Mouse (Mus musculus) lung, postnatal 25 days (tissue): ENCODE results near the gene Tmem11.
A peak's percentile ranks its signal among the peaks of the same experiment; 100 is the strongest.
"Not testable (repeated sequence)": the region's sequence is repeated elsewhere in the genome, so short reads cannot be mapped to it uniquely, and the experiment has no call there.

Experiments used
- DNase-seq: peaks from one replicate; pipeline ENCODE4 v3.0.0; 2022; ENCODE audit warnings: low spot score

Tmem11 gene

DNA sequence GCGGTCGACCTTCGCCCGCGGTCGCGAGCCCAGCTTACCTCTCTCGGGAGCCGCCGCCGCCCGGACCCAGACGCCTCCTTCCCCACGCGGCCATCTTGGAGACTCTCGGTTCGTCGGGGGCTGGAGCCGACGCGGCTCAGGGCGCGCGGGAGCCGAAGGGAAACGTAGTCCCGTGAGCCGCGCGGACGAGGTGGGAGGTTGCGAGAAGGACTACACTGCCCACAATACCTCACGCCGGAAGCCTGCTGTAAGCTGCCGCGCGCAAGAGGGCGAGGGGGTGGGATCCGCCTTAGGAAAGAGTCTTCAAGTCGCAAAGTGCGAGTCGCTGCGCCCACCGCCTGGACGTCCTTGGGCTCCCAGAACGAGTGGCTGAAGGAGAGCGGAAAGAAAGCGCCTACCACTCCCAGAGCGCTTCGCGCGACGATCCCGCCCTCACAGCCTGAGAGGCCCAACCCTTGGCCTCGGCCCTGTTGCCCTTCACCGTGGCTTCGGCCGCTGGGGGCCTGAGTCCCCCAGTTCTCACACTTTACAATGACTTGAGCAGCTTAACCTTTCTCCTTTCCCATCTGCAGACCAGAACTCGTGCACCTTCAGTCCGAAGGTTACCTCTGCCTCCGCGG is at the start of gene Tmem11:
Gene Tmem11, minus strand, starts transcription at position 598 of the 620 bp plus-strand sequence.
- peak; percentile 97 for DNase-seq

DNA sequence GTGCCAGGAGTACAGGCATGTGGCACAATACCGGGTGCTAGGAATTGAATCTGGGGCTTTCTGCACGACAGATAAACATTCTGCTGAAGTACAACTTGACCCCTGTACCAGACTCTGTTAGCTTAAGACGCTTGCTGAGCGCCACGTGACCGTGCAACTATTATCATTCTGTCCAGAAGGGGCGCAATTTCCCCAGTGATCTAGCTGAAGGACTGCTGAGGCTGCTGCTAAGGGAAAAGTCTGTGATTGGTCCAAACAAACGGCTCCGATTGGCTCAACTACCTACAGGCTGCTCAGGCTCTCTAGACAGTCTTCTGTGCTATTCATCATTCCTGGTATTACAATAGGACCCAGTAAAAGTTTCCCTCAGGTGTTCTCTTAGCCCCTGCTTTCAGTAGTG is 48.2 kb upstream of the Tmem11 start:
- peak; percentile 96 for DNase-seq

DNA sequence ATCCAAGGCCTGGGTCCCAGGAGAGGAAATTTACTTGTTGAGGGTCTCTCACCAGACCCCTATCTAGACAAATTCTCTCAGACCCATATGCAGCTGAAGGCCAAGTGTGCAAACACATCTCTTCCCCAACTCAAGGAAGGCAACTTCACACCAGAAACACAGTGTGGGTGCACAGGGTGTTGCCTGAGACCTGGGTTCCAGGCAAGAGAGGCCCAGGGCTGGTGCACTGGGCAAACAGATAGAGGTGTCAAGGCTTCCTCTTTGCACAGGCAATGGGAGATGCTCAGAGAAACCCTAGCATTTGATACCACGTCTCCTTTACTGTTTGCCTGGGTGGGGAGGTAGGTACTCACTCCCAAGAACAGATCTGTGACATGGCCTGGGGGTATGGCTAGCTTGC is 45.9 kb upstream of the Tmem11 start:
- DNase-seq, result no peak

DNA sequence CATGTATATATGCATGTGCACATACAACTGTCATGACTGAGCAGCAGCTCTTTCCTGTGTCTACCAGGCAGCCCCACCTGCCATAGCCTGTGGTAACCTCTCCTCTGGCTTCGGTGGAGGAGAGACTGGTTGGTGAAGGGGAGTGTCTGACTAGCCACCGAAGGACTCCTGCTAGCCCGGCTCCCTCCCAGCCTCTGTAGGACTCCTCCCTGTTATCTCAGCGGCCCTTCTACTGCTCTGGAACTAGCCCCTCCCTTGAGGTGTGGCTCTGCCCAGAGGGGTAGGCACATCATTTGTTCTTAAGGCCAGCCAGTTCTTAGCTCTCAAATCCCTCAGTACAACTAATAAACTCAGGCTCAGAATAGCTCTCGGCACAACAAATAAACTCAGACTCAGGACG is 45.4 kb upstream of the Tmem11 start:
- no peak for DNase-seq

DNA sequence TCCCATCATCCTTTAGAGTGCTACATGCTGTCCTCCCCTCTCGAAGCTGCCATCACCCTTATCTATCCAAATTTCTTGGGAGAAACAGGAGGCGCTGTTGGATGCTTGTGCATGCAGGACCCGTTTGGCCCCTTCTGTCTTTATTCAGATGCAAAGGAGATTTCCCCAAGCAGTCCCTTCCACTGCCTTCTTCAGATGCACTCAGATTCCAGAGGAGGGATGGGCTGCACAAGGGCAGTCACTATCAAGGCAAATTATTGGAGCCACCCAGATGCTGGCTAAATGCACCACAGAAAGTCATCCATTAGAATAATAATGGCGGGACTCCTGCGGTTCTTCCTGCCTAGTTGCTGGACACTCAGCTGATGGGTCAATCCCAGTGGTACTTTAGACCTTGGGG is 43.9 kb upstream of the Tmem11 start:
- no peak for DNase-seq

DNA sequence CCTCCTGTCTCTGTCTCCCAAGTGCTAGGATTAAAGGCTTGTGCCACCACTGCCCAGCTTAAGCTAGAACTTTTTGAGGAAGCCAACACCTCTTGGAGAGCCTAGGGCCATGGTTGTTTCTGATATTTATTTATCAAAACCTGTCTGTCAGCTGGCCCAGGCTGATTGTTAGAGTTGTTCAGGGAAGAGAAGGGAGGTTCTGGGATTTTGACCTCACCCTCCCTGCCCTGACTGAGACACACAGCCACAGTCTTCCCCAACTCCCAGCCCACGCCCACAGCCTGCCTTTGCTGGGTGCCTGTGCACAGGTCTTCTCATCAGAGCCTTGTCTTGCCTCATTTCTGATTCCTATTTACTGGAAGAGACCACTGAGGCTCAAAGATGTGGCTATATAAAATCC is 43.1 kb upstream of the Tmem11 start:
- no peak for DNase-seq

DNA sequence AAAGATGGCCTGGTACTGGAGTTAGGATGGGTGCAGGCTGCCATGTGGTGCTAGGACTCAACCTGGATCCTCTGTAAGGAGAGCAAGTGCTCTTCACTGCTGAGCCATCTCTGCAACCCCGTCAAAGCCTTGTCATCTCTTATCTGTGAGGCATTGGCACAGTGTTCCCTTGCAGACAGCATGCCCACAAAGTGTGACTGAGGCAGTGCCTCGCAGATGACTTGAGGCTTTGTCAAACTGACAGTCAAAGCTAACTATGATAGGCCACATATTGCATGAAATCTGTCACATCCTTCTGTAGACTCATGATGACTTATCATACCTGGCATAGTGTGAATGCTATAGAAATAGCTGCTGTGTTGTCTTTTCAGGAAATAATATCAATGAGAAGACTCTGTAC is 40.9 kb upstream of the Tmem11 start:
- DNase-seq, result no peak

DNA sequence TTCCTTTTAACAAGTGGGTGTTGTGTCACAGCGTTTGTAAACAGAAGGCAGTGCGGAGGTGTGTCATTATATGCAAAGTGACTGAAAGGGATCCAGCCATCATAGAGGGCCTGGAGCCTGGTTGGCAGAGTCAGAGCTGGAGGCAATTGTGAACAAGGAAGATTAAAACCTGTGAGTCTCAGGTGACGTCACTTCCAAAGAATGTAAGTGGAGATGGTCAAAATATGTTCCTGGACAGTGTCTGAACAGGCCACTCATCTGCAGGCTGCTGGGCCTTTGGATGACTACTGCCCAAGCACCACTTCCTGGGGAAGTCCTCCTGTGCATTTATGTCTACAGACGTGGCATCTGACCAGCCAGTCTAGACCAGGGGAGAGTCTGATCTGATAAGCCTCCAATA is 36.1 kb upstream of the Tmem11 start:
- DNase-seq, result no peak

DNA sequence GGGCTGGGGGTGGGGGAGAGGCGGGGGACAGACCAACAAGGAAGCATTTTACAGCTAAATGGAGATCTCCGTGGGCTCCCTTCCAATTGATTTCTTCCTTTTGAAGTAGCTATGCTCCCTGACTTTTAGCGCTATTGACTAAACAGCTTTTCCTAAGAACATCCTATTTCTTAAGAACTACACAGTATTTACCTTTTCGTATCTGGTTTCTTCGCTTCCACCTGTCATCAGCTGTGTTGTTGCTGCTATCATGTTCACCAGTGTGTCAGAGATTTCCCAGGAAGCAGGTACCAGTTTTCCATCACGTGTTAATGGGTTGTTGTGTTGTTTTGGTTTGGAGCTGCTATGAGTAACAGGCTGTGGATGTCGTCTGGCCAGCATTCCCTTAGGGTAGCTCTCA is 35.4 kb upstream of the Tmem11 start, which contains the start of gene Natd1:
Gene Natd1, minus strand, starts transcription at position 260 of the 400 bp plus-strand sequence.
- no peak for DNase-seq

DNA sequence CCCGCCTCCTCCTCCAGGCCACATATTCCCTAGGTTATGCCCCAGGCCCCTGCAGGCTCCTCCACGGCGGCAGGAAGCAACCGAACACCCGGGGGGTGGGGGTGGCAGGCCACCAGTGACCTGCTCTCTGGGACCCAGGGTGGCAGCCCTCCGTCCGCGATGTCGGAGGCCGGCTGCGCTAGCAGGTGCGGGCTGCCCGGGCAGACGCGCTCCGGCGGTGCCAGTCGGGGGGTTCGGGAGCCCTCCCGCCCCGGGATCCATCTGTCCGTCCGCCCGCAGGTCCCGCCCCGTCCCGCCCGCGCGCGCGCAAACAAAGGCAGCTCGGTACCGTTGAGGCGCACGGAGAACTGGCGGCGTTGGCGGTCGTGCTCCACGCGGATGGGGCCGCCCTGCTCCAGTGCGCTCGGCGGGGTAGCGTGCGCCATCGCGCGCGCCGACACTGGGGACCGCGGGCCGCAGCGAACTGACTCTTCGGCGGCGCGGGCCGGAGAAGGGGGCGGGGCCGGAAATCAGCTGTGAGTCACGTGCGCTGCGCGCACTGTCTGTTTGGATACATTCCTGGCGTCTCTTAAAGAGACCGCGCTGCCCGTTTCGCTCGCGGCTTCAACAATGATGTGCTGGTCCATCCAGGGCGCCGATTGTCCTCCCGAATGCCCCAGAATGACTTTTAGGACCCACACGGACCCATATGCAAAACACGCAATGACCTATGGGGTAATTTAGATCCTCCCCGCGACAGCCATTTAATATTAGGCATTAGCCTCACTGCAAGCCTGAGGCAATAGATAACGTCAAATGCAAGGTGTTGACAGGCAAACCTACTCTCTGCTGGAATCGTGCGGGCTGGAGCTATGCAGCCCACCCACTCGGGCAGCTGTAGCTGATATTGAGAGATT is 34.5 kb upstream of the Tmem11 start:
- DNase-seq, result peak; percentile 93

DNA sequence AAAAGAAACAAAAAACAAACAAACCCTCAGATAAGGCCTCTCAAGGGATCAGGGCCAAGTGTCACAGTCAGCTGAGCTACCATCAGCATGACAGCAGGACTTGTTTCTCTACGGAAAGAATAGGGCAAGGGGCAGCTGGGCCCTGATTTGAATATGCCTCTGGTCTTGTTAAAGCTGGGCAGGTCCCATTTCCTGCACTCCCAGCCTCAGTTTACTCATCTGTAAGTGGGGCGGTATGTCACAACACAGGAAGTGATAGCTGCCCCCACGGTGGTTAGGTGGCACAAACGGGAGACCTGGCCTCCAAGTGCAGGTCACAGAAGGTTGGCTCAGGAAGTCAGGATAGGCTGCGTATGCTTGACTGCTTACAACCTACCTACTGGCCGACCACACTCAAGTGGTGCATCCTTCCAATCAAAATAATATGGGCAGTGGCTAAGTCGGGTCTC is 33.5 kb upstream of the Tmem11 start:
- no peak for DNase-seq

DNA sequence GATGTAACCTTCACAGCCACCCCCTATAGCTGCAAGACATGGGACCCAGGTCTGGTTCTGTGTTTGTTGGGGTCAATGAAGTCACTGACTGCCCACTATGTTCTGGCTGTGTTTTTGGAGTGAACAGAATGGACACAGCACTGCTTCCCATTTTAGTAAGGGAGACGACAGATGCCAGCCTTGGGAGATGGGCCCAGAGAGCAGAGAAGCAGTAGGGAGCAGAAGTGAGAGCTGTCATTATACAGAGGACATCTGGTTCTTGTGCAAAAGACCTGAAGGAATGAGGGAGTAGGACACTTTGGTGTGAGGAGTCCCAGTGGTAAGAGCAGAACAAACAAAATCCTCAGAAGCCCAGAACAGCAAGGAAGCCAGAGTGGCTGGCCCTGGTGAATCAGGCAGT is 30.6 kb upstream of the Tmem11 start:
- no peak for DNase-seq

DNA sequence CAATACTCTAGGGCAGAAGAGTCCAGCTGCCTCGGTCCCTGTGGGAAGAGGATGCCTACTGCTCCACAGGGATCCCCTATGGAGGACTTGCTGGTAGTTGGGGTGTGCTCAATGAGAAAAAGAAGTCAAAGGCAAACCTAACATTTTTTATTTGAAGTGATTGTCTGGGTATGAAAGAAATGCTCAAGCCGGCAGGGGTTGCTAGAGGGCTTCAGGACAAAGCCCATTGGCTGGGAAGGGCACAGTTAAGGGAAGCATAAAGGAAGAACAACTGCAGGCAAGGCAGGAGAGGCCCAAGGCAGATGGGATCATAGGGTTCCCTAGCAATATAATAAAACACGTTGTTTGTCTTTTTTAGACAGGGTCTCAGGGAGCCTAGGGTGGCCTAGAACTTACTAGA is 29.0 kb upstream of the Tmem11 start:
- DNase-seq, result no peak

DNA sequence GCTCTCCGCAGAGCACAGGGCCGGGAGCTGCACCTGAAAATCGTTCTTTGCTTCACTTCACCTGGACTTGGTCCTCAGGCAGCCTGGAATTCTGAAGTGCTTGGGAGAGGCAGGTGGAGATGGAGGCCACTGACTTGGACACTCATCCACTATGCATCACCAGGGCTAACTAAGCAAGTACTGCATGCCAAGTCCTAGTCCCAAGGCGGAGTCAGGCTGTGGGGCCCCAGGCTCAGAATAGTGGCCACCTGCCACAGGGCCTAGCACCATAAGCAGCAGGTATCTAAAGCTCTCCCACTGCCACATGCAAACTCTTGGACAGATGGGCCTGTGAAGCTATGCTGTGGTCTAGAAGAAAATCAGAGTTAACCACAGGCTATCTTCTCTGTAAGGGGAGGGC is 27.4 kb upstream of the Tmem11 start:
- DNase-seq, result no peak

DNA sequence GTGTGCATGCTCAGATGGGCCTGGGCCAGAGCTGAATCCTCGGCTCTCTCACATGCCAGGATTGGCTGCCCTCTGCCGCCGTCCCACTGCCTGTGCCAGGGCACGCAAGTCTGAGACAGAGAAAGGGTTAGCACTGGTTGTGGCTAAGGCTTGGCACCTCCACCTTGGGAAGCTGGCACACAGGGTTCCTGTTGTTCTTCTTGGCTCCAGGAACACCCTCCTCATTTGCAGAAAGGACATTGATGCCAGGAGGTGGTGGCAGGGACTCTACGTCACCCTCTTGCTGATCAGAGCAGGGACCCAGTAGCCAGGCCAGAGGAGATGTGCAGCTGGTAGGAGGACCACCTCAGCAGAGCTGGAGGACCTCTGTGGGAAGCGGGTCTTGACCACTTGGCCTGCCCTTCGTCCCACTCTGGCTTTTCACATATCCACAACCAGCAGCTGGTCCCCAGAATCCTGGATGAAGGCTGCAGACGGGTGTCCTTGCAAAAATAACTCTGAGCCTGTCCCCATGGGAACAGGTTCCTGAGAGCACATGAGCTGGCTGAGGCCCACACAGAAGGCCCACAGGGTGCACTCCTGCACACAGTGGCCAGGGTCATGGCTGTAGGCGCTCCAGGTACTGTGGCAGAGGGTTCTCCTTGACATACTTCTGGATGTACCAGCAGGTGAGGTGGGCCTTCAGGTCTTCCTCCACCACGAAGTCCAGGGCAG is 26.5 kb upstream of the Tmem11 start:
- no peak for DNase-seq

DNA sequence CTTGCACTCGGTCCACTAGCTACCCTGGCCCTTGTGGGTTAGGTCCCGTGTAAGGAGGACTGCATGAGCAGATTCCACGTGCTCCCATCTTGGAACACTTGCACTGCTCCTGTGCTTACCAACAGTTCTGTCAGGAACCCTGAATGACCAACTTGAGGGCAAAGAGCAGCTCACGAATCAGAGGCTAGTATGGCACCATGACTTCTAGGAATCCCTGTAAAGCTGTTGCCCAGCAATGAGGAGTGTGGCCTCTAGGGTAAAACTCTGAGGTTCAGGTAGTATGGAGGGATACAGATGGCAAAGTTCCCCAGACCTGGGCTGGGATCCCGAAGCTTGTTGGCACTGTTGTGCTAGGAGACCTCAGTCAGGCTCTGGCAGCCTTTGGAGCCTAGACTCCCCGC is 24.6 kb upstream of the Tmem11 start:
- no peak for DNase-seq

DNA sequence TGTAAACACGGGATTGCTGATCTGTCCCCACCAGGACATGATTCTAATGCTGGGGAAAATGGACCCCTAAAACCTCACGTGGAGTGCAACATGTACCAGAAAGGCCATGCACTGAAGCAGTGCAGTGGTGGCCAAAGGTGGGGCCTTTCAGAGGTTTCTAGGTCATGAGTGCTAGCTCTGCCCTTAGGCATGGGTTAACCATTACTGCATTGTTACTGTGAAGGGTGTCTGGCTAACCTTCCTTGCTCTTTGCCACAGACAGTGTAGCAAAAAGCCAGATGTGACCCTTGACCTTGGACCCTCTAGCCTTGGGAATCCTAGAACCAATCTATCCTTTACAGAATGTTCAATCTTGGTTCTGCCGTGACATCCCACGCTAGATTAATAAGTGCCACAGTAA is 23.4 kb upstream of the Tmem11 start:
- no peak for DNase-seq

DNA sequence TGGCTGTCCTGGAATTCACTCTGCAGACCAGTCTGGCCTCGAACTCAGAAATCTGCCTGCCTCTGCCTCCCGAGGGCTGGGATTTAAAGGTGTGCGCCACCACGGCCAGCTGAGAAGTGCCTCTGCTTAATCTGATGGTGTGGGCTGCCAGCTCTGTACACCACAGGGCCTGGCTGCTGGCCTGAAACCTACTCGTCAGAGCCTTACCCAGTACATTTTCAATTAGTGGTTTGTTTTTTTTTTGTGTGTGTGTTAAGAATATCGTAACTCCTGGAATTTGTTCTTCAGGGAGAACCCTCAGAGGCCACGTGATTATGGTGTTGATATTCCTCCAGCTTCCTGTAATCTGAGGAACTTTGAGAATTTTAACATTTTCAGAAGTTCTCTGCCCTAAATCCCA is 22.9 kb upstream of the Tmem11 start:
- DNase-seq, result no peak

DNA sequence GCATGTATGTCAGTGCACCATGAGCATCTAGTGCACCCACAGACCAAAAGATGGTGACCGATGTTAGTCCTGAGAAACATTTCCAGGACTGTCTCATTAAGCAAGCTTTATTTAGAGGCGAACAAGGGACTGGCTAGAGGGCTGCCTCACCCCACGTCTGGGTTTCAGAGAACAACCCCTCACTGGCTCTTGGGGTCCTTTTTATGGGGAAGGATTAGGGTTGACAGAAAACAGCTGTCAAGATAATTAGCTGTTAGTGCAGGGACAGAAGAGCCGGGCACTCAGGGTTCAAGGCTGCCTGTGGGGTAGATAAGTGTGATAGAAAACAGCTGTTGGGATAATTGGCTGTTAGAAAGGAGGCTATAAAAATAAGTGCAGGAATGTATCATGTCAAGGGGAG is 16.8 kb upstream of the Tmem11 start:
- DNase-seq, result no peak

DNA sequence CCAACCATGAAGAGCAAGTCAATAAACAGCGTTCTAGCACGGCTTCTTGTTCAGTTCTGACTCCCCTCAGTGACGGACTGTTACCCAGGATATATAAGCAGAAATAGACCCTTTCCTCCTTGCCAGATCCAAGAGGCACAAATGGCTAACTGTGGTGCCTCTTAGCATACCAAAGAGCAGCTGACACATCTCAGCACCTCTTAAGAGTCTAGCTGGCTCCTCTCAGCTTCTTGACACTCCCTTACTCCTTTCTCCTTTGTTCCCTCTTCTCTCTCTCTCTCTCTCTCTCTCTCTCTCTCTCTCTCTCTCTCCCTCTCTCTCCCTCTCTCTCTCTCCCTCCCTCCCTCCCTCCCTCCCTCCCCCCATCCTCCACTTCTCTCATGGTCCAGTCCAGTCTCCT is 11.7 kb upstream of the Tmem11 start:
- DNase-seq, result no peak

DNA sequence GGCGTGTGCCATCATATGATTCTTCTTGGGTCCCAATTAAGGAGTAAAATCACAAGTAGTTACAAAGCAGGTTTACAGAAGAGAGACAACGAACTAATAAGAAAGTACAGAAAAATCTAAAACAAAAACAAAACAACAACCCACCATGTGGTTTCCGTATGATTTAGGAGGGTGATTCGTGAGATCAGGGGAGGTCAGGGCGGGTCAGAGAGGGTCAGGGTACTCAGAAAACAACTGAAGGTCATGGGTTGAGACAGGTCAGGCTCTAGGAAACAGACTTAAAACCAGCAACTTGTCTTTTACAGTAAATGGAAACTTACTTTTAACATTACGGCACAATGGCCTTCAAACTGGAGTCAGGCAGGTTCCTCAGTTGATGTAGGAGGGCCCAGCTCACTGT is 11.2 kb upstream of the Tmem11 start:
- DNase-seq, result no peak

DNA sequence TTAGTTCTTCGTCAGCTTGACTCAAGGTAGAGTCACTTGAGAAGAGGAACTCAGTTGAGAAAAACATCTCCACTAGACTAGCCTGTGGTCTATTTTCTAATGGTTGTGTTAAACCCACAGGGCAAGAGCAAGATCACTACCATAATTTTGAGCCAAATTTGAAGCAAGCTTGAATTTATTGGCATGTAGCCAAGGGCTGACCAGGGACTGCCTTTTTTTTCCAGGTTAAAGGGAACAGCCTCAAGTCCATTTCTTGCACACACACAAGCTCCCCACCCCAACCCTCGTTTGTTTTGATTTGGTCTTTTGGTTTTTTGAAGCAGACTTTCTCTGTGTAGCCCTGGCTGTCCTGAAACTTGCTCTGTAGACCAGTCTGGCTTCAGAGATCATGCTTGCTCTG is 10.8 kb upstream of the Tmem11 start:
- DNase-seq, result no peak

DNA sequence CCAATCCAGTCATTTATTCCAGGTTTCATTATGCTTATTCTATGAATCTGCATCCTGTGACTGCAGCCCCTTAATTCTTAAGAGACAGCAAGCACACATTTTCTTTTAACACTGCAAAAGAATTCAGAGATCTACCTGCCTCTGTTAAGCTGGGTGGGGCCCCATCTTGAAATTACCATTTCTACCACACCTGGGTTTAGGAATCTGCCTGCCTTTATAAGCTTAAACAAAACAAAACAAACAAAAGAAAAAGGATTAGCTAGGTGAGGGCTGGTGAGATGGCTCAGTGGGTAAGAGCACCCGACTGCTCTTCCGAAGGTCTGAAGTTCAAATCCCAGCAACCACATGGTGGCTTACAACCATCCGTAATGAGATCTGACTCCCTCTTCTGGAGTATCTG is 7.9 kb upstream of the Tmem11 start:
- DNase-seq, result not testable (repeated sequence)
